Mouse (Mus musculus): Measurements from ENCODE around the gene Serpini2. TPM values are rescaled to one million over a fixed set of nuclear protein-coding genes. Genes with fewer than 3 reads are reported as not detected.

Serpini2 gene
- total RNA-seq, 2 experiments from 2014 or later, result not detected

Other genes with a start within 250 kb of the Serpini2 start
- 1 to 10 TPM; 3.8 to 5.6 TPM for gene Zbbx, start 105.0 kb downstream of the Serpini2 start, total RNA-seq (2021)
- gene Wdr49, start 212.1 kb upstream of the Serpini2 start, total RNA-seq (2021), result under 1 TPM; 0.14 to 0.56 TPM